Comparison of ENCODE assay signal across 7 mouse cellular contexts in the genomic region with DNA sequence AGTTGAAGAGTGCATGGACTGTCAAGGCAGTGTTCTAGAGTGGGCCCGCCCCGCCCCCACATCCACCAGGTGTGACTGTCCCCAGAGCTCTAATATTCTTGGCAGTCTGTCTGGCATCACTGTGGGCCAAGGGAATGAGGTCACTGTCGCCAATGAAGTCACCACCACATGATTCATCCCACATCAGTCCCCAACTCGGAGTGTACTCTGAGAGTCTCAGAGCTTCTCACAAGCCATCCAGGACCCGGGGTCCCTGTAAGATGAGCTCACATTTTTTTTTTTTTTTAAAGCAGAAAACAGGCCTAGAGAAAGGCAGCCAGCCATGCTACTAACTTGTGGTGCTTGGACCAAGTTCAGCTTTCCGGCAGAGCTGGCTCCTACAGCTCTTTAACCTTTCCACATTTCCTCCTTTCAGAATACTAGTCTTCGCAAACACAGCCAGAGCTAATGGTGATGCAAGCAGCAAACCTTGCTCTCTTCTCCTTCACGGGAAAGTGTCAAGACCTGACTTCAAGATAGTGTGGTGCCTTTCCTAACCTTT. TPM values are rescaled to one million over a fixed set of nuclear protein-coding genes. Genes with fewer than 3 reads are reported as not detected.
DNase-seq lines count a peak whose midpoint lies in the region; ATAC-seq lines count a peak whose summit lies in the region.

No protein-coding gene starts in this region.

- no peaks in the 10 kb centered on the region for H3K27me3 ChIP-seq in neural tube, embryonic 13.5 days
- H3K27me3 ChIP-seq in embryonic facial prominence, embryonic 12.5 days = no peaks in the 10 kb centered on the region
- H3K27me3 ChIP-seq in lung, embryonic 15.5 days = no peaks in the 10 kb centered on the region

- 0 out of 2 replicates have a peak overlapping the region, but pooled peaks have one; percentile 1 for H3K9ac ChIP-seq in neural tube, embryonic 13.5 days
- no peak overlapping the region for H3K9ac ChIP-seq in embryonic facial prominence, embryonic 12.5 days
- H3K9ac ChIP-seq in lung, embryonic 15.5 days = no peak overlapping the region

- H3K4me2 ChIP-seq in neural tube, embryonic 13.5 days = peak overlapping the region; percentile 81; the same call in 1 of the 2 replicates
- H3K4me2 ChIP-seq in embryonic facial prominence, embryonic 12.5 days (replicated peaks) = peak overlapping the region; percentile 88; the same call in 1 of the 2 replicates
- peak overlapping the region; percentile 92 for H3K4me2 ChIP-seq in lung, embryonic 15.5 days

- 69% methylated on average over 8 of the region's 8 CpGs for WGBS in neural tube, embryonic 13.5 days
- 54% methylated on average over 8 of the region's 8 CpGs for WGBS in embryonic facial prominence, embryonic 12.5 days
- WGBS in lung, embryonic 15.5 days = 42% methylated on average over 8 of the region's 8 CpGs

- no peak for ATAC-seq in neural tube, embryonic 13.5 days (ENCODE audit: low read depth)
- no peak for ATAC-seq in embryonic facial prominence, embryonic 12.5 days (ENCODE audit: insufficient number of reproducible peaks, insufficient read depth, low FRiP score, low TSS enrichment)
- ATAC-seq in lung, embryonic 15.5 days (ENCODE audit: borderline replicate concordance, extremely low read depth, low FRiP score, low TSS enrichment) = no peak

- no peaks in the 10 kb centered on the region for H3K36me3 ChIP-seq in neural tube, embryonic 13.5 days
- no peaks in the 10 kb centered on the region for H3K36me3 ChIP-seq in embryonic facial prominence, embryonic 12.5 days
- no peaks in the 10 kb centered on the region for H3K36me3 ChIP-seq in lung, embryonic 15.5 days

- intact Hi-C loops in heart, postnatal 14 days (cut with DNase I) = loop anchor here (5.0 kb wide), 1 partner anchor 146 kb away; the partner anchor contains the start of gene Socs5

- no peak for DNase-seq in neural tube, embryonic 10.5 days (ENCODE audit: extremely low spot score, low spot score)
- DNase-seq in heart, postnatal 14 days = peak; percentile 64 to 72
- DNase-seq in B cell, adult 2 months = no peak
- DNase-seq in right cerebral cortex, postnatal 14 days = no peak

- no peak overlapping the region for H3K27ac ChIP-seq in neural tube, embryonic 13.5 days (replicated peaks)
- H3K27ac ChIP-seq in embryonic facial prominence, embryonic 12.5 days = peak overlapping the region; percentile 95; the same call in 1 of the 2 replicates
- H3K27ac ChIP-seq in lung, embryonic 15.5 days = peak overlapping the region; percentile 91

- H3K4me1 ChIP-seq in neural tube, embryonic 13.5 days (replicated peaks) = peaks cover 37% of the 10 kb centered on the region
- H3K4me1 ChIP-seq in embryonic facial prominence, embryonic 12.5 days = peaks cover 37% of the 10 kb centered on the region
- H3K4me1 ChIP-seq in lung, embryonic 15.5 days = peaks cover 42% of the 10 kb centered on the region

- H3K4me3 ChIP-seq in neural tube, embryonic 13.5 days = no peak overlapping the region
- peak overlapping the region; percentile 84; the same call in 1 of the 2 replicates for H3K4me3 ChIP-seq in embryonic facial prominence, embryonic 12.5 days
- H3K4me3 ChIP-seq in lung, embryonic 15.5 days = no peak overlapping the region

- H3K9me3 ChIP-seq in neural tube, embryonic 13.5 days = no peaks in the 10 kb centered on the region
- no peaks in the 10 kb centered on the region for H3K9me3 ChIP-seq in embryonic facial prominence, embryonic 12.5 days
- H3K9me3 ChIP-seq in lung, embryonic 15.5 days = no peaks in the 10 kb centered on the region

RNA-seq across cellular contexts. Expression of gene Rhoq, which starts 1.5 kb away (rescaled TPM):
- 8.7 and 10.5 TPM in 2 replicates for polyA plus RNA-seq in neural tube, embryonic 13.5 days (2015; fragmentation: Nextera tagmentation; extraction: Ambion mirVana)
- polyA plus RNA-seq in embryonic facial prominence, embryonic 12.5 days (2016; fragmentation: Nextera tagmentation; extraction: Ambion mirVana) = 26.6 and 30.0 TPM in 2 replicates
- 100 to 1,000 TPM; 165 to 168 TPM for total RNA-seq in heart, postnatal 14 days (2021)
- polyA plus RNA-seq in lung, embryonic 15.5 days (2015; fragmentation: Nextera tagmentation; extraction: Ambion mirVana) = 12.1 and 13.0 TPM in 2 replicates

RNA-seq across cellular contexts. Expression of gene Atp6v1e2, which starts 13.7 kb away (rescaled TPM):
- polyA plus RNA-seq in neural tube, embryonic 13.5 days (2015; fragmentation: Nextera tagmentation; extraction: Ambion mirVana) = not detected in 2 replicates
- not detected in 2 replicates for polyA plus RNA-seq in embryonic facial prominence, embryonic 12.5 days (2016; fragmentation: Nextera tagmentation; extraction: Ambion mirVana)
- total RNA-seq in heart, postnatal 14 days (2021) = not detected
- 0.21 TPM in 1 of 2 replicates, not detected in the other for polyA plus RNA-seq in lung, embryonic 15.5 days (2015; fragmentation: Nextera tagmentation; extraction: Ambion mirVana)

RNA-seq across cellular contexts. Expression of gene Tmem247, which starts 44.2 kb away (rescaled TPM):
- polyA plus RNA-seq in neural tube, embryonic 13.5 days (2015; fragmentation: Nextera tagmentation; extraction: Ambion mirVana) = not detected in 2 replicates
- not detected in 2 replicates for polyA plus RNA-seq in embryonic facial prominence, embryonic 12.5 days (2016; fragmentation: Nextera tagmentation; extraction: Ambion mirVana)
- total RNA-seq in heart, postnatal 14 days (2021) = not detected
- not detected in 2 replicates for polyA plus RNA-seq in lung, embryonic 15.5 days (2015; fragmentation: Nextera tagmentation; extraction: Ambion mirVana)

Comparison
In these comparisons a context has a peak if more than half of its experiments do, and no peak if none do; other contexts are left out.
1. DNase-seq: peak in heart, postnatal 14 days (2 of 2); none in neural tube, embryonic 10.5 days (single experiment), B cell, adult 2 months (0 of 2) and right cerebral cortex, postnatal 14 days (single experiment).
2. Peak in every context shown above with its lines, with median percentiles within 50 percentile points of each other: H3K4me2 ChIP-seq.